Mouse (Mus musculus) intestine, postnatal 0 days (tissue): ENCODE results near the gene Erich2. TPM values are rescaled to one million over a fixed set of nuclear protein-coding genes. Genes with fewer than 3 reads are reported as not detected.
"Not testable (repeated sequence)": the region's sequence is repeated elsewhere in the genome, so short reads cannot be mapped to it uniquely, and the experiment has no call there.

Experiments used
- ATAC-seq: fragments of 200-750 bp; cut with Nextera tagmentation; 2 replicates; pipeline ENCODE4 v1.8.0; 2017; ENCODE audit warnings: mild to moderate bottlenecking, moderate TSS enrichment, moderate library complexity
- H3K27ac ChIP-seq: fragments of 300-500 bp; sonication (generic); 2 replicates; pipeline ENCODE4 v1.5.1; 2014; ENCODE audit warnings: mild to moderate bottlenecking, low read depth, low read length, moderate library complexity
- H3K27me3 ChIP-seq: fragments of 300-500 bp; sonication (generic); replicated peaks from 2 replicates; pipeline ENCODE4 v1.6.1; 2014; ENCODE audit warnings: low read length, mixed read lengths; ENCODE audit not compliant: control insufficient read depth, insufficient read depth
- H3K36me3 ChIP-seq: fragments of 300-500 bp; sonication (generic); 2 replicates; pipeline ENCODE4 v1.6.1; 2014; ENCODE audit warnings: mild to moderate bottlenecking, moderate library complexity; ENCODE audit not compliant: control insufficient read depth, insufficient read depth
- H3K4me1 ChIP-seq: fragments of 300-500 bp; sonication (generic); replicated peaks from 2 replicates; pipeline ENCODE4 v1.6.1; 2014; ENCODE audit warnings: antibody characterized with exemption, low read length, mixed read lengths; ENCODE audit not compliant: control insufficient read depth, insufficient read depth
- H3K4me2 ChIP-seq: fragments of 300-500 bp; sonication (generic); replicated peaks from 2 replicates; pipeline ENCODE4 v1.6.1; 2014; ENCODE audit warnings: low read depth, mild to moderate bottlenecking, moderate library complexity
- H3K4me3 ChIP-seq: fragments of 300-500 bp; sonication (generic); 2 replicates; pipeline ENCODE4 v1.5.1; 2014; ENCODE audit warnings: low read depth, low read length
- H3K9ac ChIP-seq: fragments of 300-500 bp; sonication (generic); 2 replicates; pipeline ENCODE4 v1.6.1; 2014; ENCODE audit warnings: mild to moderate bottlenecking, low read depth, low read length
- H3K9me3 ChIP-seq: fragments of 300-500 bp; sonication (generic); 2 replicates; pipeline ENCODE4 v1.6.1; 2016; ENCODE audit warnings: mixed run types; ENCODE audit not compliant: control insufficient read depth
- CTCF ChIP-seq: sonication (generic); IDR thresholded peaks from 2 replicates; pipeline ENCODE4 v1.5.1; 2016; ENCODE audit warnings: low read depth, mild to moderate bottlenecking, control low read depth, antibody characterized with exemption, moderate library complexity
- WGBS: fragments of 180-500 bp; shearing (Covaris S2); extraction: QIAGEN DNeasy Blood & Tissue Kit; methylation state at CpG from one replicate; pipeline ENCODE4 v1.1.7; 2014; 5-methylcytosine and 5-hydroxymethylcytosine counted together
- polyA plus RNA-seq: library from polyadenylated mRNA; unstranded; fragments of >200 nt; fragmentation: Nextera tagmentation; extraction: Ambion mirVana; gene quantifications from 2 replicates; pipeline ENCODE4 v1.2.1, GENCODE M21; 2015

The Erich2 gene
- polyA plus RNA-seq, 1 experiment from 2014 or later = 0.94 TPM

DNA sequence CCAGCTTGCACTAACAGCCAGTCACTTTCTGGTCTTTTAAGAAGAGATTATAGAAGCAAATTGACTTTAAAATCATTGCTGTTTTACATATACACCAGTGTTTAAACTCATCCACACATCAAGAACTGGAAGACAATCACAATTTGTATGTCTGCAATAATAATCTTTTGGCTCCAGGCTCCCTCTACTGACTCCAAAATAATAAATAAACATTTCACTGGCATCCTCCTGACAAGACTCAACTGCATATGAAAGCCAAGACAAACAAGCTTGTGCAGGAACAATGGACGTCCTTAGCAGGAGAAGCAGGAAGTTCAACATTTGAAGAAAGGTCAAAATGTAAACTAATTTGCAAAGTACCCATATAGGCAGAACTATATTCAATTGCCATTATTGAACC, 3.4 kb upstream of the Erich2 start:
- Histone ChIP-seq H3K4me1 (0 out of 2 replicates have a peak, but pooled peaks cover 4% of the 10 kb centered on the region), H3K36me3 (no peaks in the 10 kb centered on the region), H3K4me2 (no peak overlapping the region), H3K27ac (no peak overlapping the region), H3K9ac (no peak overlapping the region), H3K4me3 (no peak overlapping the region), H3K9me3 (no peaks in the 10 kb centered on the region), H3K27me3 (0 out of 2 replicates have a peak, but pooled peaks cover 6% of the 10 kb centered on the region)
- TF ChIP-seq CTCF = 0 out of 2 replicates have a peak, but pooled peaks have one; percentile 9
- WGBS = 3% methylated on average over 1 of the region's 1 CpGs
- no peak for ATAC-seq

- H3K9ac ChIP-seq = no peak overlapping the region
- TF ChIP-seq CTCF = no peak
- H3K9me3 ChIP-seq = no peaks in the 10 kb centered on the region
- H3K27me3 ChIP-seq = 0 out of 2 replicates have a peak, but pooled peaks cover 6% of the 10 kb centered on the region
- H3K27ac ChIP-seq = no peak overlapping the region
- no peak overlapping the region for H3K4me3 ChIP-seq
- no peaks in the 10 kb centered on the region for H3K36me3 ChIP-seq
- 17% methylated on average over 4 of the region's 4 CpGs for WGBS
- H3K4me2 ChIP-seq = no peak overlapping the region
- ATAC-seq = no peak
- H3K4me1 ChIP-seq = 0 out of 2 replicates have a peak, but pooled peaks cover 4% of the 10 kb centered on the region
Observed at GRCm38 (mm10) chr2:70505896-70506295, 2.7 kb upstream of the Erich2 start.

DNA sequence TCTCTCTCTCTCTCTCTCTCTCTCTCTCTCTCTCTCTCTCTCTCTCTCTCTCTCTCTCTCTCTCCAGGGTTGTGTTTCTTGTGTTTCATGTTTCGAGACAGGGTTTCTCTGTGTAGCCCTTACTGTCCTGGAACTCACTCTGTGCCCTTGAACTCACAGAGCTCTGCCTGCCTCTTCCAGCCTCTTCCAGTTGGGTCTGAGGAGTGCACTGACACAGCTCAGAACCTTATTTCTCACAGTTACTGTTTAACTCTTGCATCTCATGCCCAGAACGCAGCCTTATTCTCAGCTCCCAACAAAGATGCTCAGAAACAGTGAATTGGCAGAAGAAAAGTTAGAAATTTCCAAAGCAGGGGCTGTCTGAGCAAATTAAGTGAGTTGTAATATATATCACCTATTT, 2.2 kb upstream of the Erich2 start:
- 38% methylated on average over 2 of the region's 2 CpGs for WGBS
- Histone ChIP-seq H3K4me2 (no peak overlapping the region), H3K9me3 (no peaks in the 10 kb centered on the region), H3K27ac (no peak overlapping the region), H3K4me1 (0 out of 2 replicates have a peak, but pooled peaks cover 4% of the 10 kb centered on the region), H3K36me3 (no peaks in the 10 kb centered on the region), H3K27me3 (0 out of 2 replicates have a peak, but pooled peaks cover 6% of the 10 kb centered on the region), H3K4me3 (no peak overlapping the region), H3K9ac (no peak overlapping the region)
- no peak for TF ChIP-seq CTCF
- no peak for ATAC-seq

- peak overlapping the region; percentile 57 for H3K4me3 ChIP-seq
- peak; percentile 75 for ATAC-seq
- H3K27ac ChIP-seq = no peak overlapping the region
Observed at GRCm38 (mm10) chr2:70509021-70509632, 508 bp downstream of the Erich2 start.

DNA sequence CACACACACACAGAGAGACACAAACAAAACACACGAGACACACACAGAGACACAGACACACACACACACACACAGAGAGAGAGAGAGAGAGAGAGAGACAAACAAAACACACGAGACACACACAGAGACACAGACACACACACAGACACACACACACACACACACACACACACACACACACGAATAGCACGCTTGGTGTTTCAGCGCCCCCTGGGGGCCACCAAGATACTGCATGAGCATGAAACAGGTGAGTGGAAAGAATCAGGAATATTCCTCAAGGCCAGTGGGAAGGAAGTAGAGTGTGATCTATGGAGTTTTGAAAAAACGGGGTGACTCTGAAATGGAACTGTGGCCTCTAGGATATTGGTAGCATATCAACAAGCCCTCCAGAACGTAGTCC, 29.7 kb downstream of the Erich2 start:
- not testable (repeated sequence) for H3K9me3 ChIP-seq, H3K9ac ChIP-seq, H3K4me3 ChIP-seq, ATAC-seq, H3K27me3 ChIP-seq, H3K36me3 ChIP-seq, H3K4me1 ChIP-seq, H3K4me2 ChIP-seq, H3K27ac ChIP-seq
- TF ChIP-seq CTCF = peak; percentile 79
- WGBS = 46% methylated on average over 7 of the region's 7 CpGs

More at GRCm38 (mm10) chr2:70509021-70509632, 508 bp downstream of the Erich2 start:
- H3K27me3 ChIP-seq = no peaks in the 10 kb centered on the region
- peak overlapping the region; percentile 48; the same call in 1 of the 2 replicates for H3K9ac ChIP-seq
- no peaks in the 10 kb centered on the region; the same call in 1 of the 2 replicates for H3K9me3 ChIP-seq
- 0 out of 2 replicates have a peak, but pooled peaks cover 4% of the 10 kb centered on the region for H3K4me1 ChIP-seq
- H3K36me3 ChIP-seq = no peaks in the 10 kb centered on the region
- TF ChIP-seq CTCF = peak; percentile 71
- 1% methylated on average over 56 of the region's 56 CpGs for WGBS
- peak overlapping the region; percentile 93 for H3K4me2 ChIP-seq

DNA sequence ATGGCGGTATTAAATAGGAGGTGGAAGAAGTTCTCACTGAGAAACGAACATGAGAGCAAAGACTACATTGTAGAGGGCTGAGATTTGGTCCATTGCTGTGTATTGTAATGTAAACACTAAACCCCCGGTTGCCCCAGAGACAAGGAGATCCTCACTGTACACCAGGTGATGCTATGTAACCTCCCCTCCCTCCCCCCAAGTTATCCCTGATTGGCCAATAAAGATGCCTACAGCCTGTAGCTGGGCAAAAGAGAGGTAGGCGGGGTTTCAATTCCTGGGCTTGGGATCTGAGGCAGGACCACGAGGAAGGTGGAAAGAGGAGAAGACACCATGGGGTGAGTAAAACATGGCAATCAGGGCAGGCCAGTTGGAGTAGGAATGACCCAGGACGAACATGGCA, 42.1 kb downstream of the Erich2 start:
- Histone ChIP-seq H3K9ac (no peak overlapping the region), H3K36me3 (no peaks in the 10 kb centered on the region), H3K4me1 (no peaks in the 10 kb centered on the region), H3K9me3 (no peaks in the 10 kb centered on the region), H3K27me3 (no peaks in the 10 kb centered on the region), H3K27ac (no peak overlapping the region), H3K4me3 (no peak overlapping the region), H3K4me2 (no peak overlapping the region)
- no peak for TF ChIP-seq CTCF
- WGBS = 55% methylated on average over 6 of the region's 6 CpGs
- no peak for ATAC-seq
